Mouse (Mus musculus): ENCODE results near the gene Meaf6.

GRCm38 (mm10) chr4:125058033-125058432 lies 26.9 kb upstream of the Meaf6 start:
- no peak for TF ChIP-seq CTCF (IDR thresholded peaks at IDR 0.05; ENCODE audit: low read depth)
- no peak for TF ChIP-seq EP300 (IDR thresholded peaks at IDR 0.05; ENCODE audit: low read depth)

Data from liver, embryonic 14.5 days (tissue).